Mouse (Mus musculus) spleen, adult 2 months (tissue): ENCODE data around the gene Slc16a3. TPM values are rescaled to one million over a fixed set of nuclear protein-coding genes. Genes with fewer than 3 reads are reported as not detected.

Experiments used
- DNase-seq, 2 experiments: peaks; one replicate each; pipeline versions ENCODE4 v3.0.0 to v3.0.0-alpha.2; 2012 to 2021; ENCODE audit warnings: low spot score in 2 of 2, low read depth in 1 of 2
- H3K27ac ChIP-seq: fragments of 200-500 bp; 2 replicates; pipeline ENCODE4 v1.5.1; 2012; ENCODE audit warnings: low read length, inconsistent platforms; ENCODE audit not compliant: insufficient read depth
- H3K27me3 ChIP-seq: fragments of 200-500 bp; 2 replicates; pipeline ENCODE4 v1.6.1; 2012; ENCODE audit warnings: mild to moderate bottlenecking, moderate library complexity, low read length, inconsistent platforms; ENCODE audit not compliant: control insufficient read depth, insufficient read depth
- H3K36me3 ChIP-seq: fragments of 200-500 bp; 2 replicates; pipeline ENCODE4 v1.6.1; 2012; ENCODE audit warnings: mild to moderate bottlenecking, low read length, inconsistent platforms; ENCODE audit not compliant: control insufficient read depth, insufficient read depth
- H3K4me1 ChIP-seq: fragments of 200-500 bp; 2 replicates; pipeline ENCODE4 v1.6.1; 2011; ENCODE audit warnings: inconsistent platforms; ENCODE audit not compliant: control insufficient read depth, insufficient read depth, insufficient read length
- H3K4me3 ChIP-seq: fragments of 200-500 bp; 2 replicates; pipeline ENCODE4 v1.5.1; 2011; ENCODE audit warnings: mild to moderate bottlenecking, inconsistent platforms; ENCODE audit not compliant: insufficient read depth, insufficient read length; ENCODE audit errors: extremely low read depth
- CTCF ChIP-seq: fragments of 200-500 bp; IDR thresholded peaks from 2 replicates; pipeline ENCODE4 v1.5.1; 2011; ENCODE audit warnings: mild to moderate bottlenecking, inconsistent platforms; ENCODE audit not compliant: insufficient read depth, insufficient read length, insufficient replicate concordance; ENCODE audit errors: extremely low read depth
- POLR2A ChIP-seq: fragments of 200-500 bp; IDR thresholded peaks from 2 replicates; pipeline ENCODE4 v1.6.1; 2011; ENCODE audit warnings: low read depth, low read length, inconsistent platforms
- WGBS: fragments of 180-500 bp; shearing (Covaris S2); methylation state at CpG from one replicate; pipeline ENCODE4 v1.1.7; 2018; 5-methylcytosine and 5-hydroxymethylcytosine counted together
- polyA plus RNA-seq: library from polyadenylated mRNA; depleted of rRNA; stranded (reverse); fragments of >200 nt; gene quantifications from 2 replicates; pipeline ENCODE4 v1.2.3, GENCODE M21; 2012

The Slc16a3 gene
- polyA plus RNA-seq, 1 experiment: 16.1 TPM

DNA sequence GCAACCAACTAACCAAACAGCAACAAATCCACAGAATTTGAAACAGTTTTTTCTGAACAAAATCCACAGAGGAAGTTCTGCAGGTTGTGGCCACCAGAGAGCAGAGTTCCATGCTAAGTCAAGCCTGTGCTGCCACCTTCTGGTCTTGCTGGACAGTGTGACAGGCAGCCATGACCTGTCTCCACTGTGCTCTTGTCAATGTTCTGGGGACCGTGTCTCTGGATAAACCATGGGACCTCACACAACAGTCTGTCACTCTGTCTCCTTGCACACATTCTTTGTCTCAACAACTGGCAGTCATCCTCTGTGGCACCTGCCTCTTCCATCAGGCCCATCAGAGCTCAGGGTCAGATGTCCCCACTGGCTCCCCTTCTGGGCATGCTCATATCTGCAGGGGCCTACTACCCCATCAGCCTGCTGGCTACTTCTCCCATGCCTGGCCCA is 42.8 kb upstream of the Slc16a3 start:
- Histone ChIP-seq H3K27ac (no peak overlapping the region), H3K4me1 (0 out of 2 replicates have a peak, but pooled peaks cover 3% of the 10 kb centered on the region), H3K36me3 (no peaks in the 10 kb centered on the region), H3K4me3 (no peak overlapping the region), H3K27me3 (no peaks in the 10 kb centered on the region)
- DNase-seq: peak; percentile 60 to 75
- TF ChIP-seq POLR2A: no peak
- peak; percentile 97; the same call in 1 of the 2 replicates for TF ChIP-seq CTCF
- 19% methylated on average over 1 of the region's 1 CpGs for WGBS

DNA sequence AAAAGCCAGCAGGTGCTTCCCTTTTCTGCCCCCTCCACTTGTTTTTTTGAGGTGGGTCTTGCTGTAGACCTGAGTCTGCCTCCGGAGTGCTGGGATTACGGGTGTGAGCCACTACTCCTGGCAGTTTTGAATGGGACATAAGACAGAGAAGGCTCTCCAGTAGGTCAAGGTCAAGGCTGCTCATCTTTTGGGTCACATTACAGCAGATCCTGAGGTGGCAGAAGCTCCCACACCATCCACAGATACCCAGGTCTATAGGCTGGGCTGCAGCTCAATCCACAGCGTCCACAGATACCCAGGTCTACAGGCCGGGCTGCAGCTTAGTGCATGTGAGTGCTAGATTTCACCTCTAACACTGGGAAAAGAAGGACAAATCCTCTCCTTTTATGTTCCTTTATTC is 34.5 kb upstream of the Slc16a3 start:
- DNase-seq: no peak
- H3K36me3 ChIP-seq: no peaks in the 10 kb centered on the region
- H3K27ac ChIP-seq: no peak overlapping the region
- 96% methylated on average over 4 of the region's 4 CpGs for WGBS
- no peaks in the 10 kb centered on the region for H3K27me3 ChIP-seq
- TF ChIP-seq CTCF (no peak), POLR2A (no peak)
- H3K4me3 ChIP-seq: no peak overlapping the region
- no peaks in the 10 kb centered on the region for H3K4me1 ChIP-seq

DNA sequence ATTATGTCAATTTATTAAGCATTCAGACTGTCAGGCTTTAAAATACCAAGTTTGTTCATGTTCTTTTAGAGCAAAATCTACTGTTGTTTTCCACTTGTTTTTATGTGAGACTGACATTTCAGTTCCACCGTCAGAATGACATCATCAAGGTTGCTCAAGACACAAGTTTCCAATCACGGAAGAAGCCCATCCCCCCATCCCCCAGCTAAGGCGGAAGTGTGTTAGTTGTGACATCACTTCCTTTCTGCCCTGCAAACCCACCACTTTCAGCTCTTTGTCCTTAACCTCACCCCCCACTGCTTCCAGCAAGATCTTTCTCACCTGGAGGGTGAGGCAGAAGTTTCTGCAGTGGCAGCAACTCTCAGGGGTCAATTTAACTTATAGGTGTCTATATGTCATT is 31.8 kb upstream of the Slc16a3 start:
- TF ChIP-seq CTCF: no peak
- no peaks in the 10 kb centered on the region for H3K4me1 ChIP-seq
- H3K27me3 ChIP-seq: no peaks in the 10 kb centered on the region
- DNase-seq: peak in 1 of 2 experiments; percentile 70
- H3K27ac ChIP-seq: no peak overlapping the region
- 35% methylated on average over 3 of the region's 3 CpGs for WGBS
- H3K36me3 ChIP-seq: no peaks in the 10 kb centered on the region
- no peak overlapping the region for H3K4me3 ChIP-seq

DNA sequence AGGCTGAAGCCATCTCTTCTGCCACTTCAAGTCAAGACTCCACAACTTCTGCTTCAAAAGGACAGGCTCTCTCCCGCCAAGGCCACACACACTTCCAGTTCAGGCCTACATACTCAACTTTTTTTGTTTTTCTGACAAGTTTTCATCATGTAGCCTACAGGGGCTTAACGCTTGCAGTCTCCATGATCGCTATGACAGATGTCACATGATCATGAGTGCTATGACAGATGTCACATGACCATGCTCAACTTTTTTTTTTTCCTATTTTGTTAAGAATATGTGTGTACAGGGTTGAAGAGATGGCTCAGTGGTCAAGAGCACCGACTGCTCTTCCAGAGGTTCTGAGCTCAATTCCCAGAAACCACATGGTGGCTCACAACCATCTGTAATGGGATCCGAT is 30.5 kb upstream of the Slc16a3 start:
- no peak for TF ChIP-seq CTCF
- TF ChIP-seq POLR2A: no peak
- no peak for DNase-seq
- Histone ChIP-seq H3K4me1 (no peaks in the 10 kb centered on the region), H3K4me3 (no peak overlapping the region), H3K27me3 (no peaks in the 10 kb centered on the region), H3K27ac (no peak overlapping the region), H3K36me3 (no peaks in the 10 kb centered on the region)
- WGBS: 99% methylated on average over 5 of the region's 5 CpGs

DNA sequence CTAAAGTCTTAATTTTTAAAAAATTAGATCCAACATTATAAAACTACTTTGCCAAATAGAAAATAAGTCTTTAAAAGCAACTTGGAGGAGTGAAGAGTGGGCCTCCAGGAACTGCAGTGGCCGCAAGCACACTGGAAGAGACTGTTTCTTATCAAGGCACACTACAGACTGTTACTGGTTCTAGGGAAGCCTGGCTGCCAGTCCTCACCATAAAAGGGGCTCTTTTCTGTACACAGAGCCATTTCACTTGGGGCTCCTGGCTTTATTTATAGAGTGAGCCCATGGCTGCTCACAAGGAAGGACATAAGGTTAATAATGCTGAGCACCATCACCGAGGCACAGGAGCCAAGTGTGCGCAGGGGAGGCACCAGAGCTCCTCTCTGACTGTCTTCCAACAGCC is 25.8 kb upstream of the Slc16a3 start:
- no peak for DNase-seq
- TF ChIP-seq POLR2A (no peak), CTCF (no peak)
- no peak overlapping the region for H3K27ac ChIP-seq
- no peaks in the 10 kb centered on the region for H3K36me3 ChIP-seq
- 93% methylated on average over 3 of the region's 3 CpGs for whole genome bisulfite sequencing
- H3K4me3 ChIP-seq: no peak overlapping the region
- no peaks in the 10 kb centered on the region for H3K4me1 ChIP-seq
- no peaks in the 10 kb centered on the region for H3K27me3 ChIP-seq

DNA sequence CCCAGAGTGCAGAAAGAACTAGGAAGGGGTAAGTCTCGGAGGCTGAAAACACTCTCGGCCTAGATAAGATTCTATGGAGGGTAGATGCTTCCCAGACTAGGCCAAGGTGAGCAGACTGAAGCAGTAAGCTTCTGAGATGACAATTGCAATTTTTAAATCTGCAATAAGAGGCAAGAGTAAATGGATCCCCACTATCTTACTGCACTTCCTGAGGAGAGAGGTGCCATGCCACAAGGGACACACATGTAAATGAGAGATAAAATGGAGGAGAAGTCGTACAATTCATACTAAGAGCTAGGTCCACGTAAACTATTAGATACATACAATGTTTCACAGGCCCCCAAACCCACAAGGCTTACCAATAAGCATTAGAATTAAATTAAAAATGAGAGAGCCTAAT is 19.8 kb upstream of the Slc16a3 start:
- TF ChIP-seq CTCF: no peak
- TF ChIP-seq POLR2A: no peak
- no peaks in the 10 kb centered on the region for H3K36me3 ChIP-seq
- no peaks in the 10 kb centered on the region for H3K27me3 ChIP-seq
- no peak for DNase-seq
- H3K4me3 ChIP-seq: no peak overlapping the region
- 90% methylated on average over 4 of the region's 4 CpGs for WGBS
- H3K4me1 ChIP-seq: peaks cover 4% of the 10 kb centered on the region; the same call in 1 of the 2 replicates
- no peak overlapping the region for H3K27ac ChIP-seq

DNA sequence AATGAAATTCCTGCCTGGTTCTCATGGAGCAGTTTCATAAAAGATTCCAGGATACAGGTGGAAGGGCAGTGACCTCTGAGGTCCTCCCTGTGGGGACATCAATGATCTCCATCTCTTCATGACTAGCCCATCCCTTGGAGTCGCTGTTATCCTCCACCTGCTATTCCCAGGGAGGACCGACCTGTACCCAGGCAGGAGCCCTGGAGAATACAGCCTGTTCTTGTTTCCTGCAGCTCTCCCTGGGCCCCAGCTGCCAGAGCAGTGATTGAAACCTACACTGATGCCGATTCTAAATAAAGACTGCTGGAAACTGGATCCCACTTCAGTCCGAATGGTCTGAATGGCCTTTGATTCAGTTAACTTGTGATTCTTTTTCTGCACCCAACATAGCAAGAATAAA is 16.8 kb upstream of the Slc16a3 start:
- H3K4me3 ChIP-seq: no peak overlapping the region
- H3K36me3 ChIP-seq: no peaks in the 10 kb centered on the region
- no peak overlapping the region for H3K27ac ChIP-seq
- no peaks in the 10 kb centered on the region for H3K27me3 ChIP-seq
- 95% methylated on average over 4 of the region's 4 CpGs for WGBS
- peaks cover 4% of the 10 kb centered on the region; the same call in 1 of the 2 replicates for H3K4me1 ChIP-seq
- no peak for DNase-seq
- TF ChIP-seq CTCF: no peak
- TF ChIP-seq POLR2A: no peak
